In genomic region chr10:21926941-21927340, GRCm38 (mm10) we compare ENCODE assay signal across 30 mouse cellular contexts.
"Had no signal": no experiment of that assay in that cellular context is flagged by ENCODE, and none has a peak within 500 bp of the region (broad histone marks: within the 10 kb centered on the region; RNA-seq: fewer than 3 reads in every experiment).

No protein-coding gene starts in this region.

- H3K9me3 ChIP-seq: limb, embryonic 10.5 days; limb, embryonic 12.5 days; limb, embryonic 13.5 days; limb, embryonic 15.5 days; liver, embryonic 12.5 days; liver, embryonic 13.5 days; liver, embryonic 15.5 days; lung, embryonic 15.5 days; megakaryocyte, embryonic 14.5 days; midbrain, embryonic 10.5 days; midbrain, embryonic 12.5 days; midbrain, embryonic 13.5 days; midbrain, embryonic 15.5 days had no signal

- H3K9ac ChIP-seq: limb, embryonic 12.5 days; limb, embryonic 13.5 days; limb, embryonic 15.5 days; liver, embryonic 12.5 days; liver, embryonic 13.5 days; liver, embryonic 14.5 days; liver, embryonic 15.5 days; liver, postnatal 0 days; lung, embryonic 14.5 days; lung, embryonic 15.5 days; midbrain, embryonic 12.5 days; midbrain, embryonic 13.5 days; midbrain, embryonic 15.5 days had no signal

- H3K27ac ChIP-seq: left cerebral cortex, adult 2 months; limb, embryonic 10.5 days; limb, embryonic 12.5 days; limb, embryonic 13.5 days; limb, embryonic 15.5 days; liver, embryonic 12.5 days; liver, embryonic 13.5 days; liver, embryonic 14.5 days; liver, embryonic 15.5 days; lung, embryonic 15.5 days; macrophage; midbrain, embryonic 10.5 days; midbrain, embryonic 12.5 days; midbrain, embryonic 13.5 days; midbrain, embryonic 15.5 days had no signal

- H3K4me1 ChIP-seq: liver, embryonic 13.5 days; liver, embryonic 15.5 days; megakaryocyte, embryonic 14.5 days had no signal

- H3K36me3 ChIP-seq: limb, embryonic 10.5 days; limb, embryonic 12.5 days; limb, embryonic 13.5 days; limb, embryonic 15.5 days; liver, embryonic 12.5 days; liver, embryonic 13.5 days; liver, embryonic 15.5 days; lung, embryonic 15.5 days; midbrain, embryonic 10.5 days; midbrain, embryonic 12.5 days; midbrain, embryonic 13.5 days; midbrain, embryonic 15.5 days had no signal

- DNase-seq: left cerebral cortex, postnatal 4 days; liver; liver, embryonic 13.5 days; liver, postnatal 0 days; lung, adult 18-20 months; lung, adult 2 months; lung, embryonic 14.5 days; lung, postnatal 10 days; lung, postnatal 14 days; lung, postnatal 36 days; lung, postnatal 4 days; midbrain, embryonic 14.5 days had no signal

- ATAC-seq: liver, embryonic 12.5 days; liver, postnatal 0 days; lung, postnatal 0 days; midbrain, embryonic 13.5 days; midbrain, embryonic 15.5 days had no signal

- H3K4me3 ChIP-seq: left cerebral cortex, adult 2 months; limb, embryonic 10.5 days; limb, embryonic 12.5 days; limb, embryonic 13.5 days; limb, embryonic 15.5 days; liver, embryonic 12.5 days; liver, embryonic 13.5 days; liver, embryonic 15.5 days; lung, embryonic 15.5 days; megakaryocyte, embryonic 14.5 days; midbrain, embryonic 10.5 days; midbrain, embryonic 12.5 days; midbrain, embryonic 13.5 days; midbrain, embryonic 15.5 days; myocyte had no signal

- H3K27me3 ChIP-seq: limb, embryonic 12.5 days; limb, embryonic 13.5 days; limb, embryonic 15.5 days; liver, embryonic 12.5 days; liver, embryonic 13.5 days; liver, embryonic 15.5 days; lung, embryonic 15.5 days; midbrain, embryonic 12.5 days; midbrain, embryonic 13.5 days; midbrain, embryonic 15.5 days had no signal

- H3K4me2 ChIP-seq: limb, embryonic 12.5 days; limb, embryonic 13.5 days; limb, embryonic 15.5 days; liver, embryonic 11.5 days; liver, embryonic 12.5 days; liver, embryonic 13.5 days; liver, embryonic 15.5 days; lung, embryonic 14.5 days; lung, embryonic 15.5 days; midbrain, embryonic 12.5 days; midbrain, embryonic 13.5 days; midbrain, embryonic 15.5 days had no signal
